16 mouse cellular contexts compared by ENCODE assay signal in genomic region chr10:45511764-45512163, GRCm38 (mm10). TPM values are rescaled to one million over a fixed set of nuclear protein-coding genes. Genes with fewer than 3 reads are reported as not detected.
DNase-seq lines count a peak whose midpoint lies in the region; ATAC-seq and TF ChIP-seq lines count a peak whose summit lies in the region.
"Had no signal": no experiment of that assay in that cellular context is flagged by ENCODE, and none has a peak within 500 bp of the region (broad histone marks: within the 10 kb centered on the region; RNA-seq: fewer than 3 reads in every experiment).

No protein-coding gene starts in this region.

- DNase-seq in heart, postnatal 0 days (ENCODE audit: low spot score): peak; percentile 9
- no peak for DNase-seq in heart, embryonic 10.5 days (ENCODE audit: low spot score)
- no peak for DNase-seq in lung, postnatal 0 days (ENCODE audit: low spot score)
- DNase-seq in lung, postnatal 25 days (ENCODE audit: low spot score): no peak
- DNase-seq in MN1 (ENCODE audit: low spot score): peak; percentile 27
- DNase-seq in embryonic facial prominence, embryonic 14.5 days (ENCODE audit: low spot score): peak; percentile 11
- DNase-seq in limb, embryonic 10.5 days (ENCODE audit: low spot score): no peak
- DNase-seq: adrenal gland, adult 2 months; cerebellum, adult 2 months; kidney, adult 9 months; thymus, adult 18-20 months had no signal

- no peaks in the 10 kb centered on the region for H3K27me3 ChIP-seq in heart, postnatal 0 days (ENCODE audit: control insufficient read depth, insufficient read depth, low read length)
- no peaks in the 10 kb centered on the region for H3K27me3 ChIP-seq in heart, embryonic 10.5 days (ENCODE audit: insufficient read depth, poor library complexity, severe bottlenecking)
- no peaks in the 10 kb centered on the region for H3K27me3 ChIP-seq in lung, postnatal 0 days (replicated peaks; ENCODE audit: insufficient read depth, low read length)
- H3K27me3 ChIP-seq in embryonic facial prominence, embryonic 14.5 days (replicated peaks; ENCODE audit: control insufficient read depth, insufficient read depth, low read length): no peaks in the 10 kb centered on the region
- no peaks in the 10 kb centered on the region for H3K27me3 ChIP-seq in limb, embryonic 10.5 days (ENCODE audit: low read depth, poor library complexity, severe bottlenecking)
- H3K27me3 ChIP-seq: heart, embryonic 15.5 days; limb, embryonic 13.5 days had no signal

- WGBS in heart, postnatal 0 days: 43% methylated on average over 2 of the region's 2 CpGs
- 65% methylated on average over 2 of the region's 2 CpGs for WGBS in heart, embryonic 10.5 days
- 47% methylated on average over 2 of the region's 2 CpGs for WGBS in lung, postnatal 0 days
- WGBS in embryonic facial prominence, embryonic 14.5 days: 46% methylated on average over 2 of the region's 2 CpGs
- 72% methylated on average over 2 of the region's 2 CpGs for WGBS in limb, embryonic 10.5 days

- H3K4me3 ChIP-seq in heart, postnatal 0 days (ENCODE audit: low read depth, low read length): no peak overlapping the region
- no peak overlapping the region for H3K4me3 ChIP-seq in heart, embryonic 10.5 days
- no peak overlapping the region for H3K4me3 ChIP-seq in lung, postnatal 0 days (ENCODE audit: low read depth, low read length)
- no peak overlapping the region for H3K4me3 ChIP-seq in embryonic facial prominence, embryonic 14.5 days (ENCODE audit: low read depth, low read length)
- H3K4me3 ChIP-seq in limb, embryonic 10.5 days: no peak overlapping the region
- H3K4me3 ChIP-seq: heart, embryonic 15.5 days; limb, embryonic 13.5 days had no signal

- H3K4me2 ChIP-seq in heart, postnatal 0 days (ENCODE audit: low read depth, low read length): no peak overlapping the region
- no peak overlapping the region for H3K4me2 ChIP-seq in lung, postnatal 0 days (replicated peaks; ENCODE audit: low read depth, low read length)
- H3K4me2 ChIP-seq in embryonic facial prominence, embryonic 14.5 days (ENCODE audit: low read depth, low read length): no peak overlapping the region
- H3K4me2 ChIP-seq: heart, embryonic 15.5 days; limb, embryonic 13.5 days had no signal

- H3K9me3 ChIP-seq in heart, postnatal 0 days (replicated peaks; ENCODE audit: control insufficient read depth, low read length): no peaks in the 10 kb centered on the region
- no peaks in the 10 kb centered on the region for H3K9me3 ChIP-seq in heart, embryonic 10.5 days
- H3K9me3 ChIP-seq in lung, postnatal 0 days (ENCODE audit: low read length): no peaks in the 10 kb centered on the region
- no peaks in the 10 kb centered on the region for H3K9me3 ChIP-seq in embryonic facial prominence, embryonic 14.5 days (ENCODE audit: control insufficient read depth, low read length)
- H3K9me3 ChIP-seq in limb, embryonic 10.5 days (replicated peaks): no peaks in the 10 kb centered on the region
- H3K9me3 ChIP-seq: heart, embryonic 15.5 days; limb, embryonic 13.5 days had no signal

- no peak overlapping the region for H3K27ac ChIP-seq in heart, postnatal 0 days (ENCODE audit: low read depth)
- no peak overlapping the region for H3K27ac ChIP-seq in heart, embryonic 10.5 days
- no peak overlapping the region for H3K27ac ChIP-seq in lung, postnatal 0 days (ENCODE audit: low read length)
- no peak overlapping the region for H3K27ac ChIP-seq in embryonic facial prominence, embryonic 14.5 days (replicated peaks; ENCODE audit: low read depth, low read length)
- no peak overlapping the region for H3K27ac ChIP-seq in limb, embryonic 10.5 days
- H3K27ac ChIP-seq: heart, embryonic 15.5 days; limb, embryonic 13.5 days had no signal

- TF ChIP-seq EP300 in heart, postnatal 0 days (IDR thresholded peaks at IDR 0.05; ENCODE audit: low read depth): no peak
- no peak for TF ChIP-seq EP300 in lung, postnatal 0 days (IDR thresholded peaks at IDR 0.05)

- H3K9ac ChIP-seq in heart, postnatal 0 days (replicated peaks; ENCODE audit: low read depth, low read length): no peak overlapping the region
- no peak overlapping the region for H3K9ac ChIP-seq in lung, postnatal 0 days (replicated peaks; ENCODE audit: low read depth)
- no peak overlapping the region for H3K9ac ChIP-seq in embryonic facial prominence, embryonic 14.5 days (ENCODE audit: low read depth, low read length)
- H3K9ac ChIP-seq: heart, embryonic 15.5 days; limb, embryonic 13.5 days had no signal

- ATAC-seq in heart, postnatal 0 days (ENCODE audit: insufficient read depth, low read depth): no peak
- ATAC-seq in lung, postnatal 0 days: no peak
- no peak for ATAC-seq in embryonic facial prominence, embryonic 14.5 days (ENCODE audit: low read depth)
- ATAC-seq: hindbrain, embryonic 16.5 days; midbrain, embryonic 16.5 days had no signal

- peak; percentile 33 for TF ChIP-seq CTCF in heart, postnatal 0 days (IDR thresholded peaks at IDR 0.05; ENCODE audit: low read depth)
- TF ChIP-seq CTCF in lung, postnatal 0 days (IDR thresholded peaks at IDR 0.05): peak; percentile 14; the same call in 1 of the 2 replicates

- H3K36me3 ChIP-seq in heart, postnatal 0 days (replicated peaks; ENCODE audit: control insufficient read depth, insufficient read depth, low read length): no peaks in the 10 kb centered on the region
- no peaks in the 10 kb centered on the region for H3K36me3 ChIP-seq in heart, embryonic 10.5 days
- no peaks in the 10 kb centered on the region for H3K36me3 ChIP-seq in lung, postnatal 0 days (ENCODE audit: insufficient read depth, low read length)
- H3K36me3 ChIP-seq in embryonic facial prominence, embryonic 14.5 days (ENCODE audit: control insufficient read depth, insufficient read depth, low read length): no peaks in the 10 kb centered on the region
- no peaks in the 10 kb centered on the region for H3K36me3 ChIP-seq in limb, embryonic 10.5 days
- H3K36me3 ChIP-seq: heart, embryonic 15.5 days; limb, embryonic 13.5 days had no signal

- no peaks in the 10 kb centered on the region for H3K4me1 ChIP-seq in heart, postnatal 0 days (ENCODE audit: control insufficient read depth, insufficient read depth)
- H3K4me1 ChIP-seq in heart, embryonic 10.5 days: no peaks in the 10 kb centered on the region
- H3K4me1 ChIP-seq in lung, postnatal 0 days (ENCODE audit: insufficient read depth, low read depth, low read length): no peaks in the 10 kb centered on the region
- H3K4me1 ChIP-seq in embryonic facial prominence, embryonic 14.5 days (ENCODE audit: control insufficient read depth, insufficient read depth, low read length): no peaks in the 10 kb centered on the region
- H3K4me1 ChIP-seq in limb, embryonic 10.5 days: no peaks in the 10 kb centered on the region
- H3K4me1 ChIP-seq: heart, embryonic 15.5 days; limb, embryonic 13.5 days had no signal

RNA-seq across cellular contexts. Expression of gene Lin28b, which starts 25.6 kb away (rescaled TPM):
- 0.23 and 0.85 TPM in 2 replicates for total RNA-seq in heart, postnatal 0 days (2014; rRNA removed; ENCODE audit: low replicate concordance)
- polyA plus RNA-seq in heart, postnatal 0 days (2015; fragmentation: Nextera tagmentation; extraction: Ambion mirVana): 1.2 and 1.3 TPM in 2 replicates
- 13.2 and 17.6 TPM in 2 replicates for polyA plus RNA-seq in heart, embryonic 10.5 days (2016; fragmentation: Nextera tagmentation; extraction: Ambion mirVana)
- 0.05 and 0.12 TPM in 2 replicates for polyA plus RNA-seq in lung, postnatal 0 days (2015; fragmentation: Nextera tagmentation; extraction: Ambion mirVana)
- 0.57 and 0.92 TPM in 2 replicates for polyA plus RNA-seq in embryonic facial prominence, embryonic 14.5 days (2014; fragmentation: Nextera tagmentation; extraction: Ambion mirVana)
- polyA plus RNA-seq in limb, embryonic 10.5 days (2016; fragmentation: Nextera tagmentation; extraction: Ambion mirVana): 44.7 and 59.5 TPM in 2 replicates
- total RNA-seq: adrenal gland, adult 2 months had no signal
- polyA plus RNA-seq: adrenal gland, adult 2 months; gonadal fat pad, adult 2 months had no signal

Comparison
In these comparisons a context has a peak if more than half of its experiments do, and no peak if none do; other contexts are left out.
1. DNase-seq: peak in heart, postnatal 0 days (single experiment), MN1 (single experiment) and embryonic facial prominence, embryonic 14.5 days (single experiment); none in heart, embryonic 10.5 days (single experiment), lung, postnatal 0 days (single experiment), lung, postnatal 25 days (single experiment) and limb, embryonic 10.5 days (single experiment).